Mouse (Mus musculus): ENCODE data around the gene Foxk1. TPM values are rescaled to one million over a fixed set of nuclear protein-coding genes. Genes with fewer than 3 reads are reported as not detected.

Foxk1 gene
- polyA plus RNA-seq, 1 experiment from 2014 or later: 5.8 TPM

- Histone ChIP-seq H3K27ac (ENCODE audit: poor library complexity, severe bottlenecking) (no peak overlapping the region), H3K9ac (no peak overlapping the region), H3K36me3 (no peaks in the 10 kb centered on the region), H3K4me2 (no peak overlapping the region), H3K4me3 (no peak overlapping the region), H3K27me3 (replicated peaks) (0 out of 2 replicates have a peak, but pooled peaks cover 9% of the 10 kb centered on the region), H3K9me3 (replicated peaks) (no peaks in the 10 kb centered on the region), H3K4me1 (replicated peaks) (peaks cover 23% of the 10 kb centered on the region)
- no peak for ATAC-seq (ENCODE audit: insufficient number of reproducible peaks, low FRiP score)
- 68% methylated on average over 3 of the region's 3 CpGs for WGBS
Measured at GRCm38 (mm10) chr5:142505695-142506423, 104.6 kb downstream of the Foxk1 start.

- no peaks in the 10 kb centered on the region for H3K36me3 ChIP-seq
- no peak for ATAC-seq (ENCODE audit: insufficient number of reproducible peaks, low FRiP score)
- H3K4me1 ChIP-seq (replicated peaks): peaks cover 24% of the 10 kb centered on the region
- WGBS: 19% methylated on average over 15 of the region's 15 CpGs
- H3K4me2 ChIP-seq: peak overlapping the region; percentile 53
- peak overlapping the region; percentile 39; the same call in 1 of the 2 replicates for H3K9ac ChIP-seq
- 0 out of 2 replicates have a peak, but pooled peaks cover 9% of the 10 kb centered on the region for H3K27me3 ChIP-seq (replicated peaks)
- H3K4me3 ChIP-seq: no peak overlapping the region
- no peaks in the 10 kb centered on the region for H3K9me3 ChIP-seq (replicated peaks)
- H3K27ac ChIP-seq (ENCODE audit: poor library complexity, severe bottlenecking): no peak overlapping the region
Measured at GRCm38 (mm10) chr5:142509141-142510060, 108.1 kb downstream of the Foxk1 start.

GRCm38 (mm10) chr5:142510061-142510414 lies 108.7 kb downstream of the Foxk1 start:
- no peaks in the 10 kb centered on the region for H3K36me3 ChIP-seq
- no peak for ATAC-seq (ENCODE audit: insufficient number of reproducible peaks, low FRiP score)
- H3K4me1 ChIP-seq (replicated peaks): peaks cover 24% of the 10 kb centered on the region
- H3K27ac ChIP-seq (ENCODE audit: poor library complexity, severe bottlenecking): no peak overlapping the region
- H3K27me3 ChIP-seq (replicated peaks): 0 out of 2 replicates have a peak, but pooled peaks cover 9% of the 10 kb centered on the region
- H3K4me3 ChIP-seq: no peak overlapping the region
- H3K9ac ChIP-seq: peak overlapping the region; percentile 39; the same call in 1 of the 2 replicates
- WGBS: 53% methylated on average over 7 of the region's 7 CpGs
- no peak overlapping the region for H3K4me2 ChIP-seq
- no peaks in the 10 kb centered on the region for H3K9me3 ChIP-seq (replicated peaks)

Other genes starting within 250 kb of the Foxk1 start
- gene Ap5z1, start 62.4 kb downstream of the Foxk1 start, polyA plus RNA-seq (2016; fragmentation: Nextera tagmentation; extraction: Ambion mirVana): 7.3 and 9.9 TPM in 2 replicates
- 0.24 and 0.33 TPM in 2 replicates for gene Papolb, start 128.6 kb downstream of the Foxk1 start, polyA plus RNA-seq (2016; fragmentation: Nextera tagmentation; extraction: Ambion mirVana)
- gene Radil, start 149.6 kb downstream of the Foxk1 start, polyA plus RNA-seq (2016; fragmentation: Nextera tagmentation; extraction: Ambion mirVana): 9.4 and 10.8 TPM in 2 replicates
- gene Mmd2, start 207.3 kb downstream of the Foxk1 start, polyA plus RNA-seq (2016; fragmentation: Nextera tagmentation; extraction: Ambion mirVana): 0.18 and 0.32 TPM in 2 replicates
- gene Wipi2, start 226.2 kb downstream of the Foxk1 start, polyA plus RNA-seq (2016; fragmentation: Nextera tagmentation; extraction: Ambion mirVana): 35.3 and 36.6 TPM in 2 replicates